Comparison of ENCODE assay signal across 10 mouse cellular contexts in genomic region chr10:56695100-56695499, GRCm38 (mm10).
"Had no signal": no experiment of that assay in that cellular context is flagged by ENCODE, and none has a peak within 500 bp of the region (broad histone marks: within the 10 kb centered on the region; RNA-seq: fewer than 3 reads in every experiment).

No protein-coding gene starts in this region.

- H3K9me3 ChIP-seq: limb, embryonic 13.5 days; midbrain, embryonic 13.5 days had no signal

- H3K4me3 ChIP-seq: layer of hippocampus, adult 2 months; limb, embryonic 13.5 days; midbrain, embryonic 13.5 days had no signal

- H3K27ac ChIP-seq: layer of hippocampus, adult 2 months; limb, embryonic 13.5 days; liver, embryonic 14.5 days; midbrain, embryonic 13.5 days had no signal

- H3K4me1 ChIP-seq: midbrain, embryonic 13.5 days had no signal

- H3K27me3 ChIP-seq: limb, embryonic 13.5 days; midbrain, embryonic 13.5 days had no signal

- ATAC-seq: intestine, postnatal 0 days; midbrain, embryonic 13.5 days had no signal

- H3K36me3 ChIP-seq: limb, embryonic 13.5 days; midbrain, embryonic 13.5 days had no signal

- H3K9ac ChIP-seq: limb, embryonic 13.5 days; liver, embryonic 14.5 days; midbrain, embryonic 13.5 days had no signal

- H3K4me2 ChIP-seq: limb, embryonic 13.5 days; midbrain, embryonic 13.5 days had no signal

- DNase-seq: kidney, adult 8-10 months; kidney, postnatal 4 days; lung, adult 18-20 months; thymus, adult 18-20 months; thymus, postnatal 14 days had no signal
